Mouse (Mus musculus): ENCODE results near the gene Dennd1b. TPM values are rescaled to one million over a fixed set of nuclear protein-coding genes. Genes with fewer than 3 reads are reported as not detected.

Gene Dennd1b
- polyA plus RNA-seq, 1 experiment from 2014 or later, result 14.3 TPM

DNA sequence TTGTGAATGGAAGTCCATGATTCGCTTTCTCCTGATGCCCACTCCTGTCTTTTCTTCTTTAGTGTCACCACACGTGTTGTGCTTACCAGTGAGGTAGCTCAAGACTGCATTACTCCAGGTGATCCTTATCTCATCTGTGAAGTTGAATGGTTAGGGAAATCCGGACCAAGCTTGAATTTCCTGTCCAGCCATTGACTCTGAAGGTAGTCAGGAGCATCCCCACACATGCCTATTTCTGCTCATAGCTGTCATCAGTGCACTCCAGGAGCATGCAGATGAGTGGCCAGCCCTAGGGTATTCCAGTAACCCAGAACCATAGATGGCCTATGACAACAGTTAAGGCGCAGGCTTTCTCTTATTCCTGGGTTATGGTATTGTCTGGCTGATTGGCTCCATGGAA lies 20.9 kb downstream of the Dennd1b start:
- Histone ChIP-seq H3K9me3 (replicated peaks; ENCODE audit: control insufficient read depth, low read length) (no peaks in the 10 kb centered on the region), H3K4me1 (ENCODE audit: control insufficient read depth, insufficient read depth, low read length) (peaks cover 16% of the 10 kb centered on the region), H3K27me3 (ENCODE audit: control insufficient read depth, insufficient read depth, low read length) (no peaks in the 10 kb centered on the region), H3K4me3 (ENCODE audit: low read depth, low read length) (no peak overlapping the region), H3K27ac (ENCODE audit: low read depth, low read length) (no peak overlapping the region), H3K4me2 (no peak overlapping the region), H3K36me3 (ENCODE audit: control insufficient read depth, insufficient read depth, low read length) (no peaks in the 10 kb centered on the region), H3K9ac (ENCODE audit: low read depth, low read length) (no peak overlapping the region)
- ATAC-seq (replicated peaks; ENCODE audit: insufficient number of reproducible peaks, low FRiP score, low TSS enrichment), result no peak
- 82% methylated on average over 4 of the region's 4 CpGs for WGBS (ENCODE audit: insufficient replicate concordance)

- WGBS (ENCODE audit: insufficient replicate concordance), result 77% methylated on average over 5 of the region's 5 CpGs
- Histone ChIP-seq H3K27ac (ENCODE audit: low read depth, low read length) (no peak overlapping the region), H3K9me3 (replicated peaks; ENCODE audit: control insufficient read depth, low read length) (no peaks in the 10 kb centered on the region), H3K36me3 (ENCODE audit: control insufficient read depth, insufficient read depth, low read length) (no peaks in the 10 kb centered on the region), H3K4me2 (no peak overlapping the region), H3K9ac (ENCODE audit: low read depth, low read length) (no peak overlapping the region), H3K4me1 (ENCODE audit: control insufficient read depth, insufficient read depth, low read length) (no peaks in the 10 kb centered on the region), H3K4me3 (ENCODE audit: low read depth, low read length) (no peak overlapping the region), H3K27me3 (ENCODE audit: control insufficient read depth, insufficient read depth, low read length) (no peaks in the 10 kb centered on the region)
- no peak for ATAC-seq (replicated peaks; ENCODE audit: insufficient number of reproducible peaks, low FRiP score, low TSS enrichment)
These were observed 29.3 kb downstream of the Dennd1b start for GRCm38 (mm10) chr1:138992384-138993138.

- no peaks in the 10 kb centered on the region for H3K27me3 ChIP-seq (ENCODE audit: control insufficient read depth, insufficient read depth, low read length)
- 85% methylated on average over 6 of the region's 6 CpGs for WGBS (ENCODE audit: insufficient replicate concordance)
- no peaks in the 10 kb centered on the region for H3K4me1 ChIP-seq (ENCODE audit: control insufficient read depth, insufficient read depth, low read length)
- no peak overlapping the region for H3K4me3 ChIP-seq (ENCODE audit: low read depth, low read length)
- ATAC-seq (replicated peaks; ENCODE audit: insufficient number of reproducible peaks, low FRiP score, low TSS enrichment), result no peak
- H3K27ac ChIP-seq (ENCODE audit: low read depth, low read length), result no peak overlapping the region
- no peak overlapping the region for H3K9ac ChIP-seq (ENCODE audit: low read depth, low read length)
- H3K4me2 ChIP-seq, result no peak overlapping the region
- H3K36me3 ChIP-seq (ENCODE audit: control insufficient read depth, insufficient read depth, low read length), result no peaks in the 10 kb centered on the region
- H3K9me3 ChIP-seq (replicated peaks; ENCODE audit: control insufficient read depth, low read length), result no peaks in the 10 kb centered on the region
These were observed 32.6 kb downstream of the Dennd1b start for GRCm38 (mm10) chr1:138995621-138996380.

- no peak for ATAC-seq (replicated peaks; ENCODE audit: insufficient number of reproducible peaks, low FRiP score, low TSS enrichment)
- Histone ChIP-seq H3K9me3 (replicated peaks; ENCODE audit: control insufficient read depth, low read length) (no peaks in the 10 kb centered on the region), H3K4me2 (no peak overlapping the region), H3K9ac (ENCODE audit: low read depth, low read length) (no peak overlapping the region), H3K36me3 (ENCODE audit: control insufficient read depth, insufficient read depth, low read length) (no peaks in the 10 kb centered on the region), H3K27ac (ENCODE audit: low read depth, low read length) (no peak overlapping the region), H3K4me3 (ENCODE audit: low read depth, low read length) (no peak overlapping the region), H3K4me1 (ENCODE audit: control insufficient read depth, insufficient read depth, low read length) (no peaks in the 10 kb centered on the region), H3K27me3 (ENCODE audit: control insufficient read depth, insufficient read depth, low read length) (no peaks in the 10 kb centered on the region)
- WGBS (ENCODE audit: insufficient replicate concordance), result 94% methylated on average over 2 of the region's 2 CpGs
These were observed 33.4 kb downstream of the Dennd1b start for GRCm38 (mm10) chr1:138996663-138997062.

DNA sequence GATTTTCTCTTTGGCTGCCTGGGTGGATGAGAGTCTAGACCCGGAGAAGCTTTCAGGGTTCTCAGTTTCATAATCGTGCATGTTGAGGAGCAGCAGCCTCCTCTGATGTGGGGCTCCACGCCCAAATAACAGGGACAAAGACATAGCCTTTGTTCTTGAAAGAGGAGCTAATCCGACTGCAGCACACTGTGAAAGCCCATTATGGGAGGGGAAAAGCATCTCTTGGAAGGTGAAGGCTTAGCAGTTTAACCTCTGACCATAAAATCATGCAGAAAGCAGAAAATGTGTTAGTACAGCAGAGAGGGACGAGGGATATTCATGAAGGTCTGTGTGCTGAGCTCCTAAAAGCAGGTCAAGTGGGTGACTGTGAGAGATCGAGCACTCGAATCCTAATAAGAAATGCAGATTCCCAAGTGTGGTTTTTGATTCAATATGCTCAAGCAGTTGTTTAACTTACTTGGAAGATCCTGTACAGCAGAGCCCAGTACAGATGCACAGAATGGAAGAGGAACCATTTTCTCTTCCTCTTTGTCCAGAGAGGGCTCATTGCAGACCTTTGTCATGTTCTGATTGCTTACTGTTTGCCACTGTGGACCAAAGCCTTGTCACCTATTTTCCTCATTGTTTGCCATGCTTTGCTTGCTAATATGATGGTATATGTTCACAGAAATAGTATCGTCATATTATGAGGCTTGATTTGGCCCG lies 37.6 kb downstream of the Dennd1b start:
- 69% methylated on average over 9 of the region's 9 CpGs for WGBS (ENCODE audit: insufficient replicate concordance)

DNA sequence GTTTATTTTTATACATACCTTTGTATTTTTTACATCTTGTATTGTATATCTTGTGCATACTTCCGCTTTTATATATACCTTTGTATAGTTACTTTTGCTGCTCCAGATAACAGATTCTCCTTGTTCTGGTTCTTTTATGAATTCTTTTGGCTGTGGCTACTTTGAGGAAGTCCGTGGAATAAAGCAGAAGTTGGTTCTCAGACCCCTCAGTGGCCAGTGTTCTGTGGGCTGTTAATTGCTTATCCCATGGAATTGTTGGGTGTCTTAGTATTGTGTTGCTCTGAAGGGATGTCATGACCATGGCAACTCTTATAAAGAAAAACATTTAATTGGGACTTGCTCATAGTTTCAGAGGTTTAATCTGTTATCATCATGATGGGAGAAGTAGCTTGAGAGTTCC lies 40.3 kb downstream of the Dennd1b start:
- H3K4me3 ChIP-seq (ENCODE audit: low read depth, low read length), result no peak overlapping the region
- H3K9ac ChIP-seq (ENCODE audit: low read depth, low read length), result no peak overlapping the region
- no peaks in the 10 kb centered on the region for H3K9me3 ChIP-seq (replicated peaks; ENCODE audit: control insufficient read depth, low read length)
- H3K27ac ChIP-seq (ENCODE audit: low read depth, low read length), result no peak overlapping the region
- no peaks in the 10 kb centered on the region for H3K36me3 ChIP-seq (ENCODE audit: control insufficient read depth, insufficient read depth, low read length)
- WGBS (ENCODE audit: insufficient replicate concordance), result 86% methylated on average over 2 of the region's 2 CpGs
- no peaks in the 10 kb centered on the region; the same call in 1 of the 2 replicates for H3K4me1 ChIP-seq (ENCODE audit: control insufficient read depth, insufficient read depth, low read length)
- no peak overlapping the region for H3K4me2 ChIP-seq
- H3K27me3 ChIP-seq (ENCODE audit: control insufficient read depth, insufficient read depth, low read length), result no peaks in the 10 kb centered on the region
- no peak for ATAC-seq (replicated peaks; ENCODE audit: insufficient number of reproducible peaks, low FRiP score, low TSS enrichment)

More for the DNA sequence above, 37.6 kb downstream of the Dennd1b start:
- no peak overlapping the region for H3K4me3 ChIP-seq (ENCODE audit: low read depth, low read length)
- H3K9ac ChIP-seq (ENCODE audit: low read depth, low read length), result no peak overlapping the region
- no peaks in the 10 kb centered on the region for H3K36me3 ChIP-seq (ENCODE audit: control insufficient read depth, insufficient read depth, low read length)
- no peak overlapping the region for H3K4me2 ChIP-seq
- H3K27ac ChIP-seq (ENCODE audit: low read depth, low read length), result no peak overlapping the region
- no peaks in the 10 kb centered on the region; the same call in 1 of the 2 replicates for H3K4me1 ChIP-seq (ENCODE audit: control insufficient read depth, insufficient read depth, low read length)
- H3K9me3 ChIP-seq (replicated peaks; ENCODE audit: control insufficient read depth, low read length), result no peaks in the 10 kb centered on the region
- H3K27me3 ChIP-seq (ENCODE audit: control insufficient read depth, insufficient read depth, low read length), result no peaks in the 10 kb centered on the region
- ATAC-seq (replicated peaks; ENCODE audit: insufficient number of reproducible peaks, low FRiP score, low TSS enrichment), result no peak

- no peaks in the 10 kb centered on the region for H3K27me3 ChIP-seq (ENCODE audit: control insufficient read depth, insufficient read depth, low read length)
- no peak for ATAC-seq (replicated peaks; ENCODE audit: insufficient number of reproducible peaks, low FRiP score, low TSS enrichment)
- H3K36me3 ChIP-seq (ENCODE audit: control insufficient read depth, insufficient read depth, low read length), result no peaks in the 10 kb centered on the region
- no peak overlapping the region for H3K27ac ChIP-seq (ENCODE audit: low read depth, low read length)
- no peaks in the 10 kb centered on the region; the same call in 1 of the 2 replicates for H3K4me1 ChIP-seq (ENCODE audit: control insufficient read depth, insufficient read depth, low read length)
- H3K9me3 ChIP-seq (replicated peaks; ENCODE audit: control insufficient read depth, low read length), result no peaks in the 10 kb centered on the region
- WGBS (ENCODE audit: insufficient replicate concordance), result 55% methylated on average over 1 of the region's 1 CpGs
- no peak overlapping the region for H3K4me2 ChIP-seq
- H3K9ac ChIP-seq (ENCODE audit: low read depth, low read length), result no peak overlapping the region
- H3K4me3 ChIP-seq (ENCODE audit: low read depth, low read length), result no peak overlapping the region
These were observed 42.8 kb downstream of the Dennd1b start for GRCm38 (mm10) chr1:139006000-139006399.

GRCm38 (mm10) chr1:139007475-139007874 lies 44.2 kb downstream of the Dennd1b start:
- Histone ChIP-seq H3K36me3 (ENCODE audit: control insufficient read depth, insufficient read depth, low read length) (no peaks in the 10 kb centered on the region), H3K9ac (ENCODE audit: low read depth, low read length) (no peak overlapping the region), H3K4me2 (no peak overlapping the region), H3K4me1 (ENCODE audit: control insufficient read depth, insufficient read depth, low read length) (no peaks in the 10 kb centered on the region; the same call in 1 of the 2 replicates), H3K27ac (ENCODE audit: low read depth, low read length) (no peak overlapping the region), H3K9me3 (replicated peaks; ENCODE audit: control insufficient read depth, low read length) (no peaks in the 10 kb centered on the region), H3K27me3 (ENCODE audit: control insufficient read depth, insufficient read depth, low read length) (no peaks in the 10 kb centered on the region), H3K4me3 (ENCODE audit: low read depth, low read length) (no peak overlapping the region)
- ATAC-seq (replicated peaks; ENCODE audit: insufficient number of reproducible peaks, low FRiP score, low TSS enrichment), result no peak
- 86% methylated on average over 3 of the region's 3 CpGs for WGBS (ENCODE audit: insufficient replicate concordance)
